Mouse (Mus musculus): ENCODE results near the gene Thsd7b. TPM values are rescaled to one million over a fixed set of nuclear protein-coding genes. Genes with fewer than 3 reads are reported as not detected.
"Not testable (repeated sequence)": the region's sequence is repeated elsewhere in the genome, so short reads cannot be mapped to it uniquely, and the experiment has no call there.

Thsd7b gene
- polyA plus RNA-seq, 1 experiment, result not detected

GRCm38 (mm10) chr1:129955478-129955877, 682.4 kb downstream of the Thsd7b start:
- TF ChIP-seq POLR2A (IDR thresholded peaks at IDR 0.05; ENCODE audit: low read depth, low read length) (no peak), CTCF (IDR thresholded peaks at IDR 0.05; ENCODE audit: borderline replicate concordance, insufficient read depth, low read length) (no peak)
- H3K4me3 ChIP-seq (ENCODE audit: insufficient read depth, low read length), result no peak overlapping the region
- H3K27ac ChIP-seq (ENCODE audit: insufficient read depth, low read length), result no peak overlapping the region
- H3K4me1 ChIP-seq (ENCODE audit: control insufficient read depth, insufficient read depth, low read length), result no peaks in the 10 kb centered on the region

- H3K4me3 ChIP-seq (ENCODE audit: insufficient read depth, low read length), result no peak overlapping the region
Measured at GRCm38 (mm10) chr1:129956625-129957024, 683.5 kb downstream of the Thsd7b start.

GRCm38 (mm10) chr1:129959352-129959751, 686.2 kb downstream of the Thsd7b start:
- H3K27ac ChIP-seq (ENCODE audit: insufficient read depth, low read length); H3K4me3 ChIP-seq (ENCODE audit: insufficient read depth, low read length); H3K4me1 ChIP-seq (ENCODE audit: control insufficient read depth, insufficient read depth, low read length): not testable (repeated sequence)

More at GRCm38 (mm10) chr1:129956625-129957024, 683.5 kb downstream of the Thsd7b start:
- H3K4me1 ChIP-seq (ENCODE audit: control insufficient read depth, insufficient read depth, low read length), result no peaks in the 10 kb centered on the region
- no peak for TF ChIP-seq POLR2A (IDR thresholded peaks at IDR 0.05; ENCODE audit: low read depth, low read length)
- TF ChIP-seq CTCF (IDR thresholded peaks at IDR 0.05; ENCODE audit: borderline replicate concordance, insufficient read depth, low read length), result no peak
- no peak overlapping the region for H3K27ac ChIP-seq (ENCODE audit: insufficient read depth, low read length)

GRCm38 (mm10) chr1:129963166-129963565, 690.1 kb downstream of the Thsd7b start:
- H3K27ac ChIP-seq (ENCODE audit: insufficient read depth, low read length), result no peak overlapping the region
- no peak overlapping the region for H3K4me3 ChIP-seq (ENCODE audit: insufficient read depth, low read length)
- TF ChIP-seq POLR2A (IDR thresholded peaks at IDR 0.05; ENCODE audit: low read depth, low read length) (no peak), CTCF (IDR thresholded peaks at IDR 0.05; ENCODE audit: borderline replicate concordance, insufficient read depth, low read length) (no peak)
- H3K4me1 ChIP-seq (ENCODE audit: control insufficient read depth, insufficient read depth, low read length), result no peaks in the 10 kb centered on the region

- H3K27ac ChIP-seq (ENCODE audit: insufficient read depth, low read length); H3K4me3 ChIP-seq (ENCODE audit: insufficient read depth, low read length); H3K4me1 ChIP-seq (ENCODE audit: control insufficient read depth, insufficient read depth, low read length): not testable (repeated sequence)
Measured at GRCm38 (mm10) chr1:129989247-129989646, 716.1 kb downstream of the Thsd7b start.

GRCm38 (mm10) chr1:129990821-129991220, 717.7 kb downstream of the Thsd7b start:
- TF ChIP-seq POLR2A (IDR thresholded peaks at IDR 0.05; ENCODE audit: low read depth, low read length), result no peak
- H3K4me3 ChIP-seq (ENCODE audit: insufficient read depth, low read length), result no peak overlapping the region
- H3K27ac ChIP-seq (ENCODE audit: insufficient read depth, low read length), result no peak overlapping the region
- H3K4me1 ChIP-seq (ENCODE audit: control insufficient read depth, insufficient read depth, low read length), result no peaks in the 10 kb centered on the region

GRCm38 (mm10) chr1:130055012-130055411, 781.9 kb downstream of the Thsd7b start:
- Histone ChIP-seq H3K4me1 (ENCODE audit: control insufficient read depth, insufficient read depth, low read length) (no peaks in the 10 kb centered on the region), H3K4me3 (ENCODE audit: insufficient read depth, low read length) (no peak overlapping the region), H3K27ac (ENCODE audit: insufficient read depth, low read length) (no peak overlapping the region)
- TF ChIP-seq CTCF (IDR thresholded peaks at IDR 0.05; ENCODE audit: borderline replicate concordance, insufficient read depth, low read length), result no peak
- TF ChIP-seq POLR2A (IDR thresholded peaks at IDR 0.05; ENCODE audit: low read depth, low read length), result no peak

- Histone ChIP-seq H3K27ac (ENCODE audit: insufficient read depth, low read length) (no peak overlapping the region), H3K4me3 (ENCODE audit: insufficient read depth, low read length) (no peak overlapping the region), H3K4me1 (ENCODE audit: control insufficient read depth, insufficient read depth, low read length) (no peaks in the 10 kb centered on the region)
- no peak for TF ChIP-seq CTCF (IDR thresholded peaks at IDR 0.05; ENCODE audit: borderline replicate concordance, insufficient read depth, low read length)
- TF ChIP-seq POLR2A (IDR thresholded peaks at IDR 0.05; ENCODE audit: low read depth, low read length), result no peak
Measured at GRCm38 (mm10) chr1:130062105-130062504, 789.0 kb downstream of the Thsd7b start.

GRCm38 (mm10) chr1:130066193-130066959, 793.3 kb downstream of the Thsd7b start:
- Histone ChIP-seq H3K4me3 (ENCODE audit: insufficient read depth, low read length) (no peak overlapping the region), H3K4me1 (ENCODE audit: control insufficient read depth, insufficient read depth, low read length) (no peaks in the 10 kb centered on the region), H3K27ac (ENCODE audit: insufficient read depth, low read length) (no peak overlapping the region)
- TF ChIP-seq POLR2A (IDR thresholded peaks at IDR 0.05; ENCODE audit: low read depth, low read length), result no peak
- TF ChIP-seq CTCF (IDR thresholded peaks at IDR 0.05; ENCODE audit: borderline replicate concordance, insufficient read depth, low read length), result no peak

- no peak overlapping the region for H3K4me3 ChIP-seq (ENCODE audit: insufficient read depth, low read length)
- no peak for TF ChIP-seq POLR2A (IDR thresholded peaks at IDR 0.05; ENCODE audit: low read depth, low read length)
- TF ChIP-seq CTCF (IDR thresholded peaks at IDR 0.05; ENCODE audit: borderline replicate concordance, insufficient read depth, low read length), result no peak
- no peaks in the 10 kb centered on the region for H3K4me1 ChIP-seq (ENCODE audit: control insufficient read depth, insufficient read depth, low read length)
- H3K27ac ChIP-seq (ENCODE audit: insufficient read depth, low read length), result no peak overlapping the region
Measured at GRCm38 (mm10) chr1:130083788-130084187, 810.7 kb downstream of the Thsd7b start.

GRCm38 (mm10) chr1:130085207-130085606, 812.1 kb downstream of the Thsd7b start:
- Histone ChIP-seq H3K4me3 (ENCODE audit: insufficient read depth, low read length) (no peak overlapping the region), H3K27ac (ENCODE audit: insufficient read depth, low read length) (no peak overlapping the region), H3K4me1 (ENCODE audit: control insufficient read depth, insufficient read depth, low read length) (no peaks in the 10 kb centered on the region)
- TF ChIP-seq CTCF (IDR thresholded peaks at IDR 0.05; ENCODE audit: borderline replicate concordance, insufficient read depth, low read length), result no peak
- no peak for TF ChIP-seq POLR2A (IDR thresholded peaks at IDR 0.05; ENCODE audit: low read depth, low read length)

Measured in embryonic fibroblast, embryonic 13.5 days (primary cell).